Mouse (Mus musculus) CH12.LX (cell line): ENCODE measurements around the gene Siae. TPM values are rescaled to one million over a fixed set of nuclear protein-coding genes. Genes with fewer than 3 reads are reported as not detected.

ENCODE experiments used
- DNase-seq: peaks from one replicate; pipeline ENCODE4 v3.0.0-alpha.2; 2013; ENCODE audit errors: extremely low read depth
- H3K27ac ChIP-seq: 2 replicates; pipeline ENCODE4 v1.5.1; 2012; ENCODE audit warnings: low read depth, mild to moderate bottlenecking, control low read depth, moderate library complexity; ENCODE audit not compliant: insufficient read depth
- H3K27me3 ChIP-seq: replicated peaks from 2 replicates; pipeline ENCODE3; 2012; ENCODE audit warnings: inconsistent platforms
- H3K36me3 ChIP-seq, 2 experiments: replicated peaks in 1 of 2; 2 replicates each; pipeline versions ENCODE3 to v1.6.1; 2012; ENCODE audit warnings: inconsistent platforms in 1 of 2, low read length in 1 of 2, mild to moderate bottlenecking in 1 of 2, mixed read lengths in 1 of 2, moderate library complexity in 1 of 2; ENCODE audit not compliant: control insufficient read depth in 1 of 2, insufficient read depth in 1 of 2
- H3K4me1 ChIP-seq, 2 experiments: 2 replicates each; pipeline ENCODE4 v1.6.1; 2012; ENCODE audit warnings: inconsistent platforms in 1 of 2, moderate library complexity in 1 of 2; ENCODE audit not compliant: insufficient read depth in 2 of 2, control insufficient read depth in 1 of 2
- H3K4me2 ChIP-seq: 2 replicates; pipeline ENCODE4 v1.6.1; 2012; ENCODE audit warnings: low read depth, mild to moderate bottlenecking, control low read depth; ENCODE audit not compliant: poor library complexity, insufficient read depth, severe bottlenecking
- H3K4me3 ChIP-seq, 3 experiments: fragments of 150-350 bp in 1 of 3; sonication (generic) in 1 of 3; replicated peaks in 1 of 3; 2 replicates each; pipeline versions ENCODE3 to v1.5.1; 2011 to 2012; ENCODE audit warnings: low read depth in 2 of 3, low read length in 2 of 3, mild to moderate bottlenecking in 2 of 3, moderate library complexity in 2 of 3, control low read depth in 1 of 3, improper control_type of control experiment in 1 of 3, inconsistent platforms in 1 of 3, mixed read lengths in 1 of 3; ENCODE audit not compliant: poor library complexity in 1 of 3
- H3K79me2 ChIP-seq: replicated peaks from 2 replicates; pipeline ENCODE4 v1.6.1; 2012; ENCODE audit warnings: mild to moderate bottlenecking, moderate library complexity; ENCODE audit not compliant: control insufficient read depth, poor library complexity, insufficient read depth, severe bottlenecking; ENCODE audit errors: extremely low read depth
- H3K9ac ChIP-seq: 2 replicates; pipeline ENCODE4 v1.6.1; 2012; ENCODE audit warnings: low read depth, mild to moderate bottlenecking, control low read depth, moderate library complexity; ENCODE audit not compliant: insufficient read depth
- H3K9me3 ChIP-seq: replicated peaks from 2 replicates; pipeline ENCODE3; 2012; ENCODE audit warnings: low read length, inconsistent platforms, mixed read lengths
- BHLHE40 ChIP-seq: IDR thresholded peaks from 2 replicates; pipeline ENCODE4 v1.6.1; 2011; ENCODE audit warnings: mild to moderate bottlenecking, low read depth, low read length, improper control_type of control experiment
- CHD2 ChIP-seq: IDR thresholded peaks from 2 replicates; pipeline ENCODE4 v1.6.1; 2011; ENCODE audit warnings: low read length, improper control_type of control experiment
- CTCF ChIP-seq, 2 experiments: IDR thresholded peaks in 1 of 2; conservative IDR thresholded peaks in 1 of 2; 2 replicates each; pipeline ENCODE4 v1.5.1; 2011 to 2012; ENCODE audit warnings: low read depth in 2 of 2, low read length in 2 of 2, improper control_type of control experiment in 1 of 2, inconsistent platforms in 1 of 2, mild to moderate bottlenecking in 1 of 2, moderate library complexity in 1 of 2
- ELF1 ChIP-seq: IDR thresholded peaks from 2 replicates; pipeline ENCODE4 v1.6.1; 2014; ENCODE audit warnings: low read depth, mild to moderate bottlenecking, inconsistent platforms, low read length, improper control_type of control experiment
- EP300 ChIP-seq: IDR thresholded peaks from 2 replicates; pipeline ENCODE4 v1.6.1; 2011; ENCODE audit warnings: low read length, improper control_type of control experiment
- HCFC1 ChIP-seq: IDR thresholded peaks from 2 replicates; pipeline ENCODE4 v1.6.1; 2012; ENCODE audit warnings: low read depth, mild to moderate bottlenecking, inconsistent platforms, low read length, improper control_type of control experiment
- MAX ChIP-seq: IDR thresholded peaks from 2 replicates; pipeline ENCODE4 v1.6.1; 2011; ENCODE audit warnings: low read length, improper control_type of control experiment
- POLR2A ChIP-seq: IDR thresholded peaks from 2 replicates; pipeline ENCODE4 v1.6.1; 2011; ENCODE audit warnings: low read depth, mild to moderate bottlenecking, improper control_type of control experiment, low read length
- POLR2AphosphoS2 ChIP-seq: IDR thresholded peaks from 2 replicates; pipeline ENCODE4 v1.6.1; 2011; ENCODE audit warnings: low read depth, low read length, improper control_type of control experiment
- RAD21 ChIP-seq: IDR thresholded peaks from 2 replicates; pipeline ENCODE4 v1.6.1; 2011; ENCODE audit warnings: low read depth, mild to moderate bottlenecking, low read length, improper control_type of control experiment, moderate library complexity
- TCF12 ChIP-seq: IDR thresholded peaks from 2 replicates; pipeline ENCODE4 v1.6.1; 2014; ENCODE audit warnings: low read depth, mild to moderate bottlenecking, inconsistent platforms, low read length, improper control_type of control experiment
- USF1 ChIP-seq: IDR thresholded peaks from 2 replicates; pipeline ENCODE4 v1.6.1; 2014; ENCODE audit warnings: low read depth, mild to moderate bottlenecking, inconsistent platforms, low read length, improper control_type of control experiment
- USF2 ChIP-seq: conservative IDR thresholded peaks from 2 replicates; pipeline ENCODE4 v1.6.1; 2011; ENCODE audit warnings: low read depth, low read length, improper control_type of control experiment
- ZC3H11A ChIP-seq: IDR thresholded peaks from 2 replicates; pipeline ENCODE4 v1.6.1; 2012; ENCODE audit warnings: low read depth, mild to moderate bottlenecking, inconsistent platforms, low read length, improper control_type of control experiment
- ZKSCAN1 ChIP-seq: IDR thresholded peaks from 2 replicates; pipeline ENCODE4 v1.6.1; 2012; ENCODE audit warnings: low read depth, inconsistent platforms, low read length, improper control_type of control experiment, borderline replicate concordance
- ZNF384 ChIP-seq: IDR thresholded peaks from 2 replicates; pipeline ENCODE4 v1.6.1; 2012; ENCODE audit warnings: low read depth, low read length, improper control_type of control experiment, inconsistent platforms
- dilution Hi-C: fragments of 300-500 bp; cut with MboI; formaldehyde crosslinking; loops from 2 replicates; pipeline ENCODE4 v1.14.3; 2020; ENCODE audit warnings: low sequenced_read_pairs; ENCODE audit not compliant: extremely low pct_unique_long_range_greater_than_20kb, extremely low pct_ligation_motif_present
- in situ Hi-C: fragments of 300-500 bp; cut with MboI; formaldehyde crosslinking; loops from 3 replicates; pipeline ENCODE4 v1.14.3; 2019; ENCODE audit warnings: low sequenced_read_pairs, low pct_ligation_motif_present, low pct_unique_long_range_greater_than_20kb, mixed read lengths
- polyA plus RNA-seq: library from polyadenylated mRNA; unstranded; fragments of >175 nt; gene quantifications from 2 replicates; pipeline ENCODE4 v1.2.1, GENCODE M21; 2012; ENCODE audit warnings: low read depth; ENCODE audit not compliant: insufficient read length
- total RNA-seq, 2 experiments: library from RNA; depleted of rRNA; stranded (reverse); fragments of 300-350 nt in 1 of 2; fragments of >200 nt in 1 of 2; gene quantifications; 2 replicates each; pipeline ENCODE4 v1.2.3; 2012 to 2014

The Siae gene
- total and polyA plus RNA-seq, 3 experiments, result 6.2 to 8.6 (median 7.9) TPM

- no peaks in the 10 kb centered on the region for H3K79me2 ChIP-seq
- no peak for DNase-seq
- H3K4me3 ChIP-seq, result no peak overlapping the region
- H3K4me2 ChIP-seq, result no peak overlapping the region
- H3K9me3 ChIP-seq, result peaks cover 3% of the 10 kb centered on the region
- dilution Hi-C loops (no loop called here), in situ Hi-C loops (no loop called here)
- peaks cover 4% of the 10 kb centered on the region for H3K27me3 ChIP-seq
- no peak overlapping the region for H3K27ac ChIP-seq
- H3K4me1 ChIP-seq, result 0 out of 4 replicates have a peak, but pooled peaks cover under 1 to 2% of the 10 kb centered on the region in 2 experiments
- 0 out of 2 replicates have a peak, but pooled peaks have one; percentile 10 for TF ChIP-seq USF1
- TF ChIP-seq ZNF384, result no peak
- TF ChIP-seq BHLHE40, result peak; percentile 28; the same call in 1 of the 2 replicates
- TF ChIP-seq POLR2AphosphoS2, result no peak
- no peak overlapping the region for H3K9ac ChIP-seq
- no peaks in the 10 kb centered on the region for H3K36me3 ChIP-seq
Measured at GRCm38 (mm10) chr9:37590381-37590780, 34.9 kb downstream of the Siae start.

- Histone ChIP-seq H3K9me3 (peaks cover 3% of the 10 kb centered on the region), H3K27me3 (peaks cover 2% of the 10 kb centered on the region)
- TF ChIP-seq CHD2 (no peak), MAX (no peak), ZKSCAN1 (no peak), POLR2A (no peak), ELF1 (no peak), RAD21 (no peak), ZC3H11A (no peak), USF2 (no peak), EP300 (no peak), HCFC1 (no peak), TCF12 (no peak), CTCF (conservative IDR thresholded peaks at IDR 0.05 in 1 of 2, IDR thresholded peaks at IDR 0.05 in 1 of 2; ENCODE audit: low read depth in 2 of 2, low read length in 2 of 2) (no peak)
- TF ChIP-seq, all 38 proteins: peak for 0
- H3K4me3 ChIP-seq, result no peak overlapping the region
- no peaks in the 10 kb centered on the region for H3K36me3 ChIP-seq
- in situ Hi-C loops, result no loop called here
- dilution Hi-C loops, result no loop called here
- H3K4me2 ChIP-seq, result no peak overlapping the region
- H3K9ac ChIP-seq, result no peak overlapping the region
- H3K79me2 ChIP-seq, result no peaks in the 10 kb centered on the region
- H3K4me1 ChIP-seq, result 0 out of 4 replicates have a peak, but pooled peaks cover 2% of the 10 kb centered on the region in 2 experiments
- H3K27ac ChIP-seq, result no peak overlapping the region
- DNase-seq, result no peak
Measured at GRCm38 (mm10) chr9:37592025-37592424, 36.5 kb downstream of the Siae start.
